Mouse (Mus musculus) testis, postnatal 10 days (tissue): ENCODE measurements around the gene Ctbs.

Experiments
- DNase-seq: peaks from one replicate; pipeline ENCODE4 v3.0.0; 2021; ENCODE audit warnings: low spot score

Gene Ctbs

GRCm38 (mm10) chr3:146433681-146434350 is 15.8 kb upstream of the Ctbs start:
- no peak for DNase-seq

GRCm38 (mm10) chr3:146434686-146435085 is 14.9 kb upstream of the Ctbs start:
- DNase-seq = no peak

- no peak for DNase-seq
Measured at GRCm38 (mm10) chr3:146435533-146435932, 14.1 kb upstream of the Ctbs start.

GRCm38 (mm10) chr3:146436114-146436513 is 13.5 kb upstream of the Ctbs start:
- no peak for DNase-seq

- DNase-seq = no peak
Measured at GRCm38 (mm10) chr3:146440011-146440410, 9.6 kb upstream of the Ctbs start.

DNA sequence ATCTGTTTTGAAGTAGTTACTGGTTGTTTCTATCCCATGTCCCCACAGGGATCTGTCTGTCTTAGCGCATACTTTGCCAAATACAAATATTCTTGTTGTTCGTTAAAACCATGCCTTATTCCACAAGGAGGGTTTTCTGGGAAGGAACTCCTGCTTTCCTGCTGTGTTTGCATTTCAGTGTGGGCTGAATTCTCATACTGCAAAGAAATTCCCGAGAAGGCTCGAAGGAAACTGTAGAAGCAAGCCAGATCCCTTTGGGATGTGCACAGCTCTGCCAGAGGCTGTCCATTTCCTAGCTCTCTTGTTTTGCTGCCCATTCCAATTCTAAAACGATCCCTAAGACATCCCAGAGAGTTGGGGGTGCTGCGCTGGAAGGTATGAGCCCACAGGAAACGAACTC is 9.2 kb upstream of the Ctbs start:
- DNase-seq = no peak

- DNase-seq = no peak
Measured at GRCm38 (mm10) chr3:146442484-146442883, 7.1 kb upstream of the Ctbs start.

DNA sequence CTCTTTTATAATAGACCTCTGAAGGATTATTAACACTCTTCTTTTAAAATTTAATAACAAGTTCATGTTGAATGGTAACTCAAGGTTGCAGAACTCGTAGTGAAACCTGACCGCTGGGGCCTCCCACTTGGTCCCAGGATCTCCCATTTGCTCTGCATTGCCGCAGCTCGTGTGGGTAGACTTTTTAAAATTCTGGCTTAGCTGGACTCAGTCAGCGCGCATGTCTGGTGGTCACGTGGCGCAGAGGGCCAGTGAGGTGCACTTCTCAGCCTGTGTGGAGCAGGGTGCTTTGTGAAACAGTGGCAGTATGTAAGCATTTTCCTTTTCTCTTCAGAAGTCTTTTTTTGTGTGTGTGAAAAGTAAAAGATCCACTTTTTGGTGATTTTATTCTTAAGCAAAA is 6.7 kb upstream of the Ctbs start:
- no peak for DNase-seq

DNA sequence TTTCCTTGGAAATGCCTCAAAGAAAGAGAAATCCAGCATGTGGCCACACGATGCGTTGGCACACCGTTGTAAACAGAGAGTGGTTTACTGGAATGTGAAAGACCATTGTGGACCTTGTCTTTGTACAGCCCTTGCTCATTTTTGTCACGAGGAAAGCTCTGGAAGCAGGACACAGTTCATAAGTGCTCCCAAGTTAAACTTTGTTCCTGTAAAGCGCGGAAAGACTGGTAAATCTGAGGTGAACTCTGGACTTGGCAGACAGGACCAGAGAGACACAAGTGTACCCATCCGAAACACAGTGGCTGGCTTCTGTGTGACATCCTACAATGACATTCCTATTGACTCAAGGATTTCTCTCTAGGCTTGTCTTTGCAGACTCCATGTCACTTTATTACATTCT is 6.2 kb upstream of the Ctbs start:
- DNase-seq = no peak

GRCm38 (mm10) chr3:146444880-146445279 is 4.7 kb upstream of the Ctbs start:
- DNase-seq = no peak

DNA sequence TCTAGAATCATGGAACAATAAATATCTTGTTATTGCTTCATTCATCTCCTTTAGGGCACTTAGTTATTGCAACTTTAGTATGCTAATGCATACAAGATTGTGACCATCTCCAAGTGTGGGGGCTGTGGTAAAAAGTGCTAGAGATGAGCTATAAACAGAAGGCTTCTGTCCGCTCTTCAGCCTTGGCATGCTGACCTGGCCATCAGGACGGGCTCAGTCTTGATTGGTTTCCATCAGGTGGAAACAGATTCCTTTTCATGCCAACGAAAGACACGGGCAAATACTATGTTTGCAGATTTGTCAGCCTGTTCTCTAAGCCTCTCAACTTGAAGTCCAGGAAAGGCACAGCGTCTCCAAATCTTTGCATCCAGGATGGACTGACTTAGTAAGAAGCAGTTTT is 2.4 kb upstream of the Ctbs start:
- DNase-seq = no peak

GRCm38 (mm10) chr3:146447598-146447997 is 2.0 kb upstream of the Ctbs start:
- DNase-seq = no peak

DNA sequence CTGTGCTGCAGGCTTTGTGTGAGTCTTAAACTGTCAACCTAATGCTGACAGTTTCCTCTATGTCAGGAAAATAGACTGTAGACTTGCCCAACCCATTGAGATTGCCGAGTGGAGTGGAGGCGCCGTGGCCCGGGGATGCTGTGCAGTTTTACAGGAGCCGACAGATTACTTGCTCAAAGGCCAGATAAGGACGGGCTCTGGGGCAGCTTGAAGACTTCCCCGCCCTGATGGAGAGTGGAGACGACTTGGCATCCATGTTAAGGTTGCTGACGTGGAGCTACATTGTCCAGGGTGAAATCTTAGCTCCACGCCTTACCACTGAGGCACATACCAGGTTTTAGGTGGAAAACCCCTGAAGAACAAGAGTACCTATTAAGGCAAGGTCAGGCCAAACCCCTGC is 1.2 kb upstream of the Ctbs start:
- no peak for DNase-seq

GRCm38 (mm10) chr3:146448969-146449368 is 626 bp upstream of the Ctbs start:
- DNase-seq = no peak

DNA sequence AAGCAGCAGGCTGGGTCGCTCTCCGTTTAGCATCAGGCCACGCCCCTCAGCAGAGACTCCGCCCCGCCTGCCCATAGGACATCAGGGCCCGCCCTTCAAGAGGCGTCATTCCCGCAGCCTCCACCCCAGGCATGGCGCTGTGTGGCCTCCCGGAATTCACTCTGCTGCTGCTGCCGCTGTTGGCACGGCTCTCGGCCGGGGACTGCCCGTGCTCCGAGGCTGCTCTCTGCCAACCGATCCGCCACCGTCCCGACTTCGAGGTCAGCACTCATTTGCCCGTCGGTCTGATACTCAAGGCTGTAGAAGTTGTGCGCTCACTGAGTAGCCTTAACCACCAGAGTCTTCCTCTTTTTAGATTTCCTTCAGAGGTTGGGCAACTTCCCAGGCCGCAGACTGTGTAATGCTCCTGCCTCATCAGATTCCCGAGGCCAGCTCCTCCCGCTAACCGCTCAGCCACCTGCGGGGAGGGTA is 811 bp downstream of the Ctbs start:
- peak; percentile 98 for DNase-seq

DNA sequence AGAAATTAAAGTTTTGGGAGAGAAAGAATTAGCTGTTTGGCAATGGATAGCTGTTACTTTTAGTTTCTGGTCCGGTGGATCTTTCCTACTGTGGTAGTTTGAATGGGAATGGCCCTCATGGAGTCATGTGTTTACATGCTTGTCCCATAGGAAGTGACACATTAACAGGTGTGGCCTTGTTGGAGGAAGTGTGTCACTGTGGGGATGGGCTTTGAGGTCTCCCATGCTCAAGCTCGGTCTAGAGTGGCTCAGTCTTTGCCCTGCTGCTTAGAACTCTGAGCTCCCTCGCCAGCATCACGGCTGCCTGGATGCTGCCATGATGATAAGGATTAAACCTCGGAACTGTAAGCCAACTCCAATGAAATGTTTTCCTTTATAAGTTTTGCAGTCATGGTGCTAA is 1.8 kb downstream of the Ctbs start:
- DNase-seq = no peak

- DNase-seq = no peak
Measured at GRCm38 (mm10) chr3:146462939-146463338, 13.3 kb downstream of the Ctbs start.

GRCm38 (mm10) chr3:146469226-146469625 is 19.6 kb downstream of the Ctbs start:
- no peak for DNase-seq

- DNase-seq = no peak
Measured at GRCm38 (mm10) chr3:146472657-146473056, 23.1 kb downstream of the Ctbs start.

DNA sequence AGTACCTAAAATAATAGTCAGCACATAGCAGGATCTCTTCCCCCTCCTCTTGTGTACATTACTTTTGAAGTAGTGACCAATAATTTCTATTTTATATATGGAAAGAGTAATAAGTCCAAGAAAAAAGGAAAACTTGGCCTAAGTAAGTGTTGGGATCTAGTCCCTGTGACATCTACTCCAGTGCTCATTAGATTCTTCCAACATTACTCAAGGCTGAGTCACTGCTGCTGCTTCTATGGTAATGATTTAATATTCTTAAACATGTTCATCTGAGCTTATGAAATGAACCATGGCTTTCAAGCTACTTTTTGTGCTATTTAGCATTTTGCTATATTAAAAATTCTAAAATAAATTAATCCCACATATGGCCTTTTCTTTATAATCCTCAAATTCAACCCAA is 24.1 kb downstream of the Ctbs start:
- DNase-seq = no peak

GRCm38 (mm10) chr3:146474428-146474827 is 24.8 kb downstream of the Ctbs start:
- no peak for DNase-seq

- DNase-seq = no peak
Measured at GRCm38 (mm10) chr3:146482044-146482443, 32.4 kb downstream of the Ctbs start.

GRCm38 (mm10) chr3:146486464-146486863 is 36.9 kb downstream of the Ctbs start:
- no peak for DNase-seq

DNA sequence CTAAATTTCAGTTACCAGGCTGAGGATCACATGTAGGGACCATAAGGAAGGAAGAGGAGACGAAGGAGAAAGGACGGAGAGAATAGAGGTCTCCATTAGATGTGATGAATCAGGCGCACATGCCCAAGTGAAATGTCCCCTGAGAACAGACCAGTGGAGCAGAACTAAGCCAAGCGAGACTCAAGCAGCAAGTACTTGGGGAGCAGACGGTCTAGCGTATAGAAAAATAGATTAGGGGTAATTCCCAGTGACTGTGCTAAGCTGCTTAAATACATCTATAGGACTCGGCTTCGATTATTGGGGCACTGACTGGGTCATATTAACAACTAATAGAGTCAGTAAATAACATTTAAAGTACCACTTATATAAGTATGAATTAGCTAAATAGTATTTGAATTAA is 45.3 kb downstream of the Ctbs start:
- no peak for DNase-seq
